Mouse (Mus musculus) midbrain, embryonic 11.5 days (tissue): ENCODE data around the gene Fam124a. TPM values are rescaled to one million over a fixed set of nuclear protein-coding genes. Genes with fewer than 3 reads are reported as not detected.
"Not testable (repeated sequence)": the region's sequence is repeated elsewhere in the genome, so short reads cannot be mapped to it uniquely, and the experiment has no call there.

Experiments used
- ATAC-seq: fragments of 200-750 bp; cut with Nextera tagmentation; 2 replicates; pipeline ENCODE4 v1.8.0; 2017; ENCODE audit warnings: moderate TSS enrichment, moderate library complexity; ENCODE audit not compliant: low FRiP score
- DNase-seq: peaks from one replicate; pipeline ENCODE4 v3.0.0; 2015; ENCODE audit warnings: low spot score; ENCODE audit errors: missing footprints
- H3K27ac ChIP-seq: fragments of 300-500 bp; sonication (generic); 2 replicates; pipeline ENCODE4 v1.5.1; 2014; ENCODE audit warnings: low read depth, low read length
- H3K27me3 ChIP-seq: fragments of 300-500 bp; sonication (generic); 2 replicates; pipeline ENCODE4 v1.6.1; 2014; ENCODE audit warnings: mild to moderate bottlenecking, low read length, moderate library complexity, mixed read lengths; ENCODE audit not compliant: control insufficient read depth, insufficient read depth
- H3K36me3 ChIP-seq: fragments of 300-500 bp; sonication (generic); 2 replicates; pipeline ENCODE4 v1.6.1; 2014; ENCODE audit warnings: mild to moderate bottlenecking, low read length, moderate library complexity, mixed read lengths; ENCODE audit not compliant: control insufficient read depth, insufficient read depth
- H3K4me1 ChIP-seq: fragments of 300-500 bp; sonication (generic); 2 replicates; pipeline ENCODE4 v1.6.1; 2014; ENCODE audit warnings: low read length; ENCODE audit not compliant: control insufficient read depth, insufficient read depth
- H3K4me2 ChIP-seq: fragments of 300-500 bp; sonication (generic); 2 replicates; pipeline ENCODE4 v1.6.1; 2014; ENCODE audit warnings: mild to moderate bottlenecking, moderate library complexity
- H3K4me3 ChIP-seq: fragments of 300-500 bp; sonication (generic); 2 replicates; pipeline ENCODE4 v1.5.1; 2014; ENCODE audit warnings: low read depth, low read length
- H3K9ac ChIP-seq: fragments of 300-500 bp; sonication (generic); 2 replicates; pipeline ENCODE4 v1.6.1; 2014; ENCODE audit warnings: low read length
- H3K9me3 ChIP-seq: fragments of 300-500 bp; sonication (generic); 2 replicates; pipeline ENCODE4 v1.6.1; 2016; ENCODE audit warnings: low read length; ENCODE audit not compliant: control insufficient read depth
- WGBS: fragments of 180-500 bp; shearing (Covaris S2); extraction: QIAGEN DNeasy Blood & Tissue Kit; methylation state at CpG from one replicate; pipeline ENCODE4 v1.1.7; 2014; 5-methylcytosine and 5-hydroxymethylcytosine counted together
- polyA plus RNA-seq: library from polyadenylated mRNA; unstranded; fragments of >200 nt; fragmentation: Nextera tagmentation; extraction: Ambion mirVana; gene quantifications from 2 replicates; pipeline ENCODE4 v1.2.1, GENCODE M21; 2014

Fam124a gene
- polyA plus RNA-seq, 1 experiment from 2014 or later, result 2.6 TPM

DNA sequence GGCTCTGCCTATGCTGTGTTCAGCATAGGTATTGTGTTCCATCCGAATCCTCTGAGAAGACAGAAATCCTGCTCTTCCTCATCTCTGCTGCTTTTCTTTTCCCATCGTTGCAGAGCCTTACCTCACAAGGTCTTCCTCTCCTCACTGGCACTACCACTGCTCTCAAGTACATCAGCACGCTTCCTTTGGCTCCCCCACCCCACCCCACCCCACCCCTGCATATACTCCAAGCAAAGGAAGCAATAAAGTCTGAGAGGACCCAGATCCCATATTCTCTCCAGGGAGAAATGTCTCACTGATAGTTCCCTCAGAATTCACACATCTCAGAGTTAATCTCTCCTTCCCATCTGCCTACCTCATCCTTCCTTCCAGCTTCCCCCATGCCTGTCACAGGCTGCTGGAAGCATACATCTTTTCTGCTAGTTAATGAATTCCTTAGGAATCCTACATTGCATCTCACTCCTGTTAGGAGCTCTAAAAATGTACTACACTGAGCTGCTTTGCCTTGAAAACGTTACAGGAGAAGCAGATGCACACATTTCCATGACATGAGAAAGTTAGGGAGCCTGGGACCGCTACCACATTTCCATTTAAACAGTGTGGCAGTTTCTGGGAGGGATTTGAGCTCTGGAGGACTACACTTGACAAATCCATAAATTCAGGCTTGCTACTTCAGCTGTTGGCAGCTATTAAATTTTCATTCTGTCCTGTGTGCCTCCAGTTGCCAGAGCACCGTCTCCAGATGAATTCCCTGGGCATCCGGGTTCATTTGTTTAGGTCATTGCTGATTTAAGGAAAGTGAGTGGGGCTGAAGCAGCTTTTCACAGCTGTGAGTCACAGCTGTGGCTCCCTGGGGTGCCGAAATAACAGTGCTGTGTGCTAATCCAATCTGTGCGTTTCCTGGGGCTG lies 82.2 kb downstream of the Fam124a start:
- ATAC-seq (no peak), DNase-seq (no peak)
- Histone ChIP-seq H3K9me3 (no peaks in the 10 kb centered on the region), H3K27me3 (no peaks in the 10 kb centered on the region), H3K27ac (no peak overlapping the region), H3K36me3 (no peaks in the 10 kb centered on the region), H3K9ac (no peak overlapping the region), H3K4me1 (peaks cover 4% of the 10 kb centered on the region; the same call in 1 of the 2 replicates), H3K4me3 (no peak overlapping the region), H3K4me2 (no peak overlapping the region)
- WGBS, result 32% methylated on average over 9 of the region's 9 CpGs

DNA sequence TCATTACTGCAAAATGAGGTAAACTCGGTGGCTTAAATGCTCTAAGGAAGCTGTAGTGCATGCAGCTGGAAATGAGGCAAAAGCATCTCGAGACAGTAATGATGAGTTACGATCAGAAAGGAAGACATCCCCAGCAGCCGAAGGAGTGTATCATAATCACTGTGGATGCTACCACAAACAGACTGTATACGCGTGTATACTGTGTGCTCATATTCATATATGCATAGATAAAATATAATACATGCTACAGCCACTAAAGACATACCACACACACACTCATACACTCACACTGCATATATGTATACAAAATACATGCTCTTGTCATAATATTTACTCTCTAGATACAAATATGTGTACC lies 82.8 kb downstream of the Fam124a start:
- no peak overlapping the region for H3K4me2 ChIP-seq
- no peaks in the 10 kb centered on the region for H3K9me3 ChIP-seq
- DNase-seq (no peak), ATAC-seq (no peak)
- 53% methylated on average over 6 of the region's 6 CpGs for WGBS
- H3K4me1 ChIP-seq, result peaks cover 4% of the 10 kb centered on the region; the same call in 1 of the 2 replicates
- H3K36me3 ChIP-seq, result no peaks in the 10 kb centered on the region
- no peaks in the 10 kb centered on the region for H3K27me3 ChIP-seq
- no peak overlapping the region for H3K27ac ChIP-seq
- H3K9ac ChIP-seq, result no peak overlapping the region
- no peak overlapping the region for H3K4me3 ChIP-seq

DNA sequence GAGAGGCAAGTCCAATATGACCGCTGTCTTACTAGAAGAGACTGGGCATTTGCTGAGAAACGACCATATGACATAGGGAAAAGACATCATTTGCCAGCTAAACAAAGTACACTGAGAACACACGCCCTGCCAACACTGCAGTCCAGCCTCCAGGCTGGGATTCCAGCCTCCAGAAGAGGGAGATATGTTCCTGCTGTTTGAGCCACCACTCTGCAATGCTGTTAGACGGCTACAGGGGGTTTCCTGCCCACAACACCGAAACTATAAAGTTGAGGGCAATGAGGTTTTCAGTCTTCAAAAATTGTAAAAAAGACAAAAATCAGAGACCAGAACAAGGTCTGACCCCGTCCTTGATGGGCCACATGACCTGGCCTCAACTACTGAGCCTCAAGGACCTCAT lies 83.6 kb downstream of the Fam124a start:
- DNase-seq (no peak), ATAC-seq (no peak)
- H3K4me1 ChIP-seq, result peaks cover 4% of the 10 kb centered on the region; the same call in 1 of the 2 replicates
- no peaks in the 10 kb centered on the region for H3K27me3 ChIP-seq
- H3K9me3 ChIP-seq, result no peaks in the 10 kb centered on the region
- no peak overlapping the region for H3K9ac ChIP-seq
- 76% methylated on average over 6 of the region's 6 CpGs for WGBS
- no peak overlapping the region for H3K27ac ChIP-seq
- no peak overlapping the region for H3K4me3 ChIP-seq
- no peaks in the 10 kb centered on the region for H3K36me3 ChIP-seq
- no peak overlapping the region for H3K4me2 ChIP-seq

DNA sequence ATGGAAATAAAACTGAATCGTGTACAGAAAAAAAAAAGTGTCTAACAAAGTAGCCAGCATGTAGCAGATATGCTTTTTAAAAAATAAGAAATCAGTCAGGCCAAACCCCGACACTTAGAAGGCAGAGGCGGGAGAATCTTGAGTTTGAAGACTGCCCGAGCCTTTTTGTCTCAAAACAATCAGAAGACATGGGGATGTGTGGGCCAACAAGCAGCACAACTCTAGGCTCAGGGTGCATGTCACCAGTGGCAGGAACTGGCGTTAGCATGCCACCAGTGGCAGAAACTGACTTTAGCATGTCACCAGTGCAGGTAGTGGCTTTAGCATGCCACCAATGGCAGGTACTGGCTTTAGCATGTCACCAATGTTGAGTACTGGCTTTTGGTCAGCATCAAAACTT lies 84.0 kb downstream of the Fam124a start:
- Histone ChIP-seq H3K9ac (no peak overlapping the region), H3K4me1 (peaks cover 4% of the 10 kb centered on the region; the same call in 1 of the 2 replicates), H3K27me3 (no peaks in the 10 kb centered on the region), H3K4me2 (no peak overlapping the region), H3K4me3 (no peak overlapping the region), H3K9me3 (no peaks in the 10 kb centered on the region), H3K36me3 (no peaks in the 10 kb centered on the region), H3K27ac (no peak overlapping the region)
- ATAC-seq, result no peak
- no peak for DNase-seq
- WGBS, result 87% methylated on average over 5 of the region's 5 CpGs

DNA sequence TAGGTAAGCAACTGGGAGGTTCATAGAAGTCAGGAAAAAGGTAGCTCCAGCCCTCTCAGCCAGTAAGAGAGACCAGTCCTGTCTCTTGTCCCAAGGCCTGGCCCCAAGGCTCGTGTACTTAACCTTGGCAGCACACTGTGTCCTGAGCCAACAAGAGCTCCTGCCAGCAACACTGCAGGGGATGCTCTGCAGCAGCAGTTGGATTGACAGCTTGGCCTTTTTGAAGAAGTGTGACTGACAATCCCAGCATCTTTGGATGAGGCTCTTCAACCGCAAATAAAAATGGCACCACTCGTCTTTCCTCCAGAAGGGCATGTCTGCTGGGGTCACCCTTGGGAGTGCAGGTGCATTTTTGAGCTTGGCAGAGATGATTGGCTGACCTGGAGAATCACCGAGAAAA lies 84.9 kb downstream of the Fam124a start:
- H3K9me3 ChIP-seq, result no peaks in the 10 kb centered on the region
- no peak for DNase-seq
- H3K4me3 ChIP-seq, result no peak overlapping the region
- 69% methylated on average over 4 of the region's 4 CpGs for WGBS
- H3K27ac ChIP-seq, result no peak overlapping the region
- ATAC-seq, result no peak
- H3K9ac ChIP-seq, result no peak overlapping the region
- H3K4me1 ChIP-seq, result peaks cover 4% of the 10 kb centered on the region; the same call in 1 of the 2 replicates
- H3K36me3 ChIP-seq, result no peaks in the 10 kb centered on the region
- no peak overlapping the region for H3K4me2 ChIP-seq
- H3K27me3 ChIP-seq, result no peaks in the 10 kb centered on the region

DNA sequence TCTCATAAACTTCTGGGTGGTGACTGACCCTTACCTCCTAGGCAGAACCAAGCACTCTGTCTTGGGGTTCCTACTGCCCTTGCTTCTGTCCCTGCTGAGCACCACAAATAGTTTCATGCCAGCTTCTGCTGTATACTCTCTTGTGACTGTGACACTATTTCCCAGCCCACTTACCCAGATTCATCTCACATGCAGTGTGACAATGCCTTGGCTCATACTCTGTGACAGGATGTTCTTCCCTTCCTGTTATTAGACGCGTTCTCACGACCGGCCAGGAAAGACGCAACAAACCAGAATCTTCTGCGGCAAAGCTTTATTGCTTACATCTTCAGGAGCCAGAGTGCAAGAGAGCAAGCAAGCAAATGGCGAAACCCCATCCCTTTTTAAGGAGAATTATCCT lies 86.8 kb downstream of the Fam124a start:
- H3K27me3 ChIP-seq, H3K36me3 ChIP-seq, H3K9me3 ChIP-seq, H3K4me2 ChIP-seq, H3K27ac ChIP-seq, H3K4me3 ChIP-seq, ATAC-seq, H3K9ac ChIP-seq, H3K4me1 ChIP-seq, DNase-seq: not testable (repeated sequence)
- WGBS, result 94% methylated on average over 6 of the region's 7 CpGs

DNA sequence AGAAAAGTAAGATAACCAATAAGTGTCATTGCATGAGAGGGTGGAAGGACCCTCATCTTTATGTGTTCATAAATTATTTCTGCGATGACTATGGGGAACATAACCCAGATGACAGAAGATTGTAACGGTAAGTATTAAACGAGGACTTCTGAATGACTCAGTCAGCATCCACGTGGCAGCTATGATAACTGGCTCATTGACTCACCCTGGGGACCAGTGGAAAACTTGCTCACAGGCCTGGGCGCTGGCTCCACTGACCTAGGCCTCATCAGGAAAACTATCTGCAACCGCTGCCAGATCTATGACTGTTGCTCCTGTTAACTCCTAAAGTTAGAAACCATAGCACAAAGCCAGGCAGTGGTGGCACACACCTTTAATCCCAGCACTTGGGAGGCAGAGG lies 92.9 kb downstream of the Fam124a start:
- ATAC-seq, result no peak
- no peaks in the 10 kb centered on the region for H3K27me3 ChIP-seq
- no peak overlapping the region for H3K4me3 ChIP-seq
- H3K27ac ChIP-seq, result no peak overlapping the region
- no peak overlapping the region for H3K4me2 ChIP-seq
- no peaks in the 10 kb centered on the region for H3K36me3 ChIP-seq
- 90% methylated on average over 6 of the region's 6 CpGs for WGBS
- no peak for DNase-seq
- no peak overlapping the region for H3K9ac ChIP-seq
- H3K4me1 ChIP-seq, result no peaks in the 10 kb centered on the region
- H3K9me3 ChIP-seq, result no peaks in the 10 kb centered on the region

DNA sequence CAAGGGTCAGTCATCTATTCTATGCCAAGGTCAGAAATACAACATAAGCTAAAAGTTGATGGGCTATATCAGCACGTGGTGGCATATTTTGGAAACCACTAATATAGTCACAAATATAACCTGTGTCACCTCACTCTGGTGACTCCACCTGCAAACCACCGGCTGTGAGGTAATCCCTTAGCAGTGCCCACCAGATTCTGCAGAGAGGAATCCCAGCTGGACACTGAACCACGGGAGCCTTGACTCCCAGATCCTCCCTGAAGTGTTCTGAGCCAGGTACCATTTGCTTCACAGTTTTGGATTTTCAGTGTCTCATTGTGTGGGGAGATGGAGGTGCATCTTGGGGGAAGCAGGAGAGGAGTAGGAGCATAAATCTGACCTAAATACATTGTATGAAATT lies 94.8 kb downstream of the Fam124a start:
- Histone ChIP-seq H3K4me2 (no peak overlapping the region), H3K4me1 (no peaks in the 10 kb centered on the region), H3K9me3 (no peaks in the 10 kb centered on the region), H3K27ac (no peak overlapping the region), H3K9ac (no peak overlapping the region), H3K36me3 (no peaks in the 10 kb centered on the region), H3K27me3 (no peaks in the 10 kb centered on the region), H3K4me3 (no peak overlapping the region)
- no peak for DNase-seq
- ATAC-seq, result no peak
- WGBS, result 68% methylated on average over 3 of the region's 3 CpGs

DNA sequence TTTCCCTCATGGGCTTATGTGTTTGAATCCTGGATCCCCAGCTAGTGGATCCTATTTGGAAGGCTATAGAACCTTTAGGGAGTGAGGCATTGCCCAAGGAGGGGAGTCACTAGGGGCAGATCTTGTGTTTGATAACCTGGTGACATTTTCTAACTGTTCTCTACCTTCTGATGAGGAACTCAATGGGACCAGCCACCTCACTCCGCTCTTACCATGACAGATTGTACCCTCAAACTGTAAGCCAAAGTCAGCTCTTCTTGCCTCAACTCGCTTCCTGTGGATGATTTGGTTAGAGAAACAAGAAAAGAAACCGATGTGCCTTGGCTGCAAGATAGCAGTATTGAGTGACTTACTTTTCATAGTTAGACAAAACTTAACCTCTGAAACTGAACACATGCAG lies 96.2 kb downstream of the Fam124a start:
- Histone ChIP-seq H3K4me1 (no peaks in the 10 kb centered on the region), H3K9ac (no peak overlapping the region), H3K27ac (no peak overlapping the region), H3K27me3 (no peaks in the 10 kb centered on the region), H3K9me3 (no peaks in the 10 kb centered on the region), H3K4me3 (no peak overlapping the region), H3K4me2 (no peak overlapping the region), H3K36me3 (no peaks in the 10 kb centered on the region)
- no peak for ATAC-seq
- DNase-seq, result no peak
- 90% methylated on average over 3 of the region's 3 CpGs for WGBS
